Mouse (Mus musculus) olfactory bulb, adult 2 months (tissue): ENCODE data around the gene Sh3pxd2a.

Experiments
- CTCF ChIP-seq: fragments of 200-500 bp; IDR thresholded peaks from 2 replicates; pipeline ENCODE4 v1.5.1; 2012; ENCODE audit warnings: low read depth, mild to moderate bottlenecking, low read length, moderate library complexity; ENCODE audit not compliant: insufficient read depth
- POLR2A ChIP-seq: fragments of 200-500 bp; IDR thresholded peaks from 2 replicates; pipeline ENCODE4 v1.6.1; 2012; ENCODE audit warnings: mild to moderate bottlenecking, low read depth, low read length, moderate library complexity; ENCODE audit not compliant: insufficient read depth

GRCm38 (mm10) chr19:47452682-47453081 lies 11.5 kb downstream of the Sh3pxd2a start:
- TF ChIP-seq CTCF (no peak), POLR2A (no peak)
